ENCODE assay signal across 1 mouse cellular context in the genomic region with DNA sequence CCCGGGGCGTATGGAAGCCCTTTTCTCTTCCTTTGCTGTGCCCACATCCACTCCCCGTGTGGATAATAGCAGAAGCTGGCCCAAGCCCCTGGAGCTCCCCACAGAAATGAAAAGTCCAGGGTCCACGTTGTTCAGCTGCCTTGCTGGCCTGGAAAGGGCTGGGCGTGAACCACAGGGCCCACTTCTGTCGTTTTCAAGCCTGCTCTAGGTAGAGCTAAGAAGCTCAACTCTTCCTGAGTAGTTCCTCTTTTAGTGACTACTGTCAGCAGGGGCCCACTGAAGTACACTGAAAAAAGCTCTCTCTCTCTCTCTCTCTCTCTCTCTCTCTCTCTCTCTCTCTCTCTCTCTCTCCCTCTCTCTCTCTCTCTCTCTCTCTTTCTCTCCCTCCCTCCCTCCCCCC.
TF ChIP-seq lines count a peak whose summit lies in the region.

No protein-coding gene starts in this region.

TF ChIP-seq in CH12.LX, 34 proteins besides CTCF, POLR2A, EP300 and RAD21 (continued from another document):
- TF ChIP-seq MAFK (IDR thresholded peaks at IDR 0.05; ENCODE audit: insufficient replicate concordance, low read length) (no peak), CHD2 (IDR thresholded peaks at IDR 0.05; ENCODE audit: low read length) (no peak), UBTF (IDR thresholded peaks at IDR 0.05; ENCODE audit: low read depth, low read length) (no peak), E2F4 (IDR thresholded peaks at IDR 0.05; ENCODE audit: insufficient replicate concordance, low read depth, low read length) (no peak), IRF4 (IDR thresholded peaks at IDR 0.05; ENCODE audit: low read depth, low read length) (no peak), NRF1 (IDR thresholded peaks at IDR 0.05; ENCODE audit: low read depth, low read length) (no peak), ZMIZ1 (IDR thresholded peaks at IDR 0.05; ENCODE audit: low read depth, low read length) (no peak), HCFC1 (IDR thresholded peaks at IDR 0.05; ENCODE audit: low read depth, low read length) (no peak), MAZ (IDR thresholded peaks at IDR 0.05; ENCODE audit: low read depth, low read length) (no peak), ZNF384 (IDR thresholded peaks at IDR 0.05; ENCODE audit: low read depth, low read length) (no peak), RCOR1 (conservative IDR thresholded peaks at IDR 0.05; ENCODE audit: low read depth, low read length) (no peak)
